Mouse (Mus musculus) left cerebral cortex, postnatal 10 days (tissue): ENCODE data around the gene Gsk3b. TPM values are rescaled to one million over a fixed set of nuclear protein-coding genes. Genes with fewer than 3 reads are reported as not detected.
"Not testable (repeated sequence)": the region's sequence is repeated elsewhere in the genome, so short reads cannot be mapped to it uniquely, and the experiment has no call there.

ENCODE experiments used
- DNase-seq, 2 experiments: peaks; one replicate each; pipeline ENCODE4 v3.0.0; 2021 to 2022; ENCODE audit warnings: low spot score in 2 of 2, mixed read lengths in 1 of 2; ENCODE audit errors: extremely low spot score in 1 of 2
- intact Hi-C: fragments of 180-260 bp; cut with DNase I; formaldehyde crosslinking; loops from one replicate; pipeline ENCODE4 v1.15.1; 2025
- total RNA-seq, 2 experiments: library from RNA; stranded (reverse); gene quantifications; 2 replicates each; pipeline ENCODE4 v1.2.3; 2021

Gene Gsk3b
- 100 to 1,000 TPM; 254 to 256 TPM for total RNA-seq

GRCm38 (mm10) chr16:38088629-38089446, at the start of gene Gsk3b:
TSS of gene Gsk3b (plus strand) at chr16:38089001.
- peak; percentile 100 for DNase-seq
- intact Hi-C loops = loop anchor here (5.0 kb wide), 2 partner anchors 97 to 112 kb away; no protein-coding TSS in a partner anchor

GRCm38 (mm10) chr16:38042160-38042559, 46.6 kb upstream of the Gsk3b start:
- DNase-seq = no peak
- intact Hi-C loops = no loop called here

GRCm38 (mm10) chr16:38044551-38044950, 44.2 kb upstream of the Gsk3b start:
- intact Hi-C loops = no loop called here
- DNase-seq = peak in 1 of 2 experiments; percentile 14

- intact Hi-C loops = no loop called here
- no peak for DNase-seq
Observed at GRCm38 (mm10) chr16:38047781-38048558, 40.8 kb upstream of the Gsk3b start.

- intact Hi-C loops = no loop called here
- DNase-seq = no peak
Observed at GRCm38 (mm10) chr16:38057898-38058297, 30.9 kb upstream of the Gsk3b start.

- intact Hi-C loops = no loop called here
- DNase-seq = no peak
Observed at GRCm38 (mm10) chr16:38058836-38059235, 30.0 kb upstream of the Gsk3b start.

GRCm38 (mm10) chr16:38059631-38060030, 29.2 kb upstream of the Gsk3b start:
- intact Hi-C loops = no loop called here
- DNase-seq = no peak

- DNase-seq, intact Hi-C loops: not testable (repeated sequence)
Observed at GRCm38 (mm10) chr16:38073859-38074631, 14.8 kb upstream of the Gsk3b start.

GRCm38 (mm10) chr16:38080201-38080600, 8.6 kb upstream of the Gsk3b start:
- intact Hi-C loops = no loop called here
- DNase-seq = no peak

GRCm38 (mm10) chr16:38087231-38087630, 1.6 kb upstream of the Gsk3b start:
- intact Hi-C loops = loop anchor here (5.0 kb wide), 2 partner anchors 95 to 110 kb away; no protein-coding TSS in a partner anchor
- no peak for DNase-seq

- DNase-seq = no peak
- intact Hi-C loops = loop anchor here (5.0 kb wide), 2 partner anchors 95 to 110 kb away; no protein-coding TSS in a partner anchor
Observed at GRCm38 (mm10) chr16:38087645-38088125, 1.1 kb upstream of the Gsk3b start.

GRCm38 (mm10) chr16:38088126-38088628, 624 bp upstream of the Gsk3b start:
- intact Hi-C loops = loop anchor here (5.0 kb wide), 2 partner anchors 96 to 111 kb away; no protein-coding TSS in a partner anchor
- DNase-seq = no peak

GRCm38 (mm10) chr16:38089447-38090170, 808 bp downstream of the Gsk3b start:
- peak in 1 of 2 experiments; percentile 59 for DNase-seq
- intact Hi-C loops = loop anchor here (2.0 to 5.0 kb wide), 3 partner anchors 97 to 112 kb away; no protein-coding TSS in a partner anchor

GRCm38 (mm10) chr16:38090341-38091005, 1.7 kb downstream of the Gsk3b start:
- intact Hi-C loops = loop anchor here (2.0 kb wide), 1 partner anchor 106 kb away; no protein-coding TSS in a partner anchor
- no peak for DNase-seq

- intact Hi-C loops = loop anchor here (2.0 kb wide), 1 partner anchor 106 kb away; no protein-coding TSS in a partner anchor
- DNase-seq = no peak
Observed at GRCm38 (mm10) chr16:38091041-38091440, 2.2 kb downstream of the Gsk3b start.

GRCm38 (mm10) chr16:38091706-38092105, 2.9 kb downstream of the Gsk3b start:
- intact Hi-C loops = loop anchor here (2.0 kb wide), 1 partner anchor 105 kb away; no protein-coding TSS in a partner anchor
- DNase-seq = no peak

GRCm38 (mm10) chr16:38092598-38092997, 3.8 kb downstream of the Gsk3b start:
- DNase-seq = no peak
- intact Hi-C loops = no loop called here
